Mouse (Mus musculus): Measurements from ENCODE around the gene Dyrk4. TPM values are rescaled to one million over a fixed set of nuclear protein-coding genes. Genes with fewer than 3 reads are reported as not detected.

Dyrk4 gene
- polyA plus RNA-seq, 1 experiment, result 0.06 TPM

Other genes with a start within 250 kb of the Dyrk4 start
- gene Kcna6, start 181.2 kb downstream of the Dyrk4 start, polyA plus RNA-seq (2012; rRNA removed), result 4.2 and 4.8 TPM in 2 replicates
- 96.8 and 100 TPM in 2 replicates for gene Ndufa9, start 72.7 kb downstream of the Dyrk4 start, polyA plus RNA-seq (2012; rRNA removed)
- 0.03 and 0.06 TPM in 2 replicates for gene Akap3, start 68.7 kb downstream of the Dyrk4 start, polyA plus RNA-seq (2012; rRNA removed)
- 2.4 and 3.6 TPM in 2 replicates for gene Rad51ap1, start 17.7 kb upstream of the Dyrk4 start, polyA plus RNA-seq (2012; rRNA removed)
- gene D6Wsu163e, start 18.1 kb upstream of the Dyrk4 start, polyA plus RNA-seq (2012; rRNA removed), result 14.3 and 15.9 TPM in 2 replicates
- not detected in 2 replicates for gene Fgf6, start 93.7 kb upstream of the Dyrk4 start, polyA plus RNA-seq (2012; rRNA removed)
- not detected in 2 replicates for gene Fgf23, start 151.1 kb upstream of the Dyrk4 start, polyA plus RNA-seq (2012; rRNA removed)
- 6.0 and 7.3 TPM in 2 replicates for gene Tigar, start 187.7 kb upstream of the Dyrk4 start, polyA plus RNA-seq (2012; rRNA removed)
- 49.3 and 62.8 TPM in 2 replicates for gene Ccnd2, start 230.4 kb upstream of the Dyrk4 start, polyA plus RNA-seq (2012; rRNA removed)